In genomic region chrX:11267791-11268190, GRCm38 (mm10) we compare ENCODE assay signal across 13 mouse cellular contexts. TPM values are rescaled to one million over a fixed set of nuclear protein-coding genes. Genes with fewer than 3 reads are reported as not detected.
DNase-seq lines count a peak whose midpoint lies in the region.
"Had no signal": no experiment of that assay in that cellular context is flagged by ENCODE, and none has a peak within 500 bp of the region (broad histone marks: within the 10 kb centered on the region; RNA-seq: fewer than 3 reads in every experiment).

No protein-coding gene starts in this region.

- peak; percentile 27 for DNase-seq in adrenal gland, postnatal 10 days
- no peak for DNase-seq in adrenal gland, adult 18-20 months (ENCODE audit: low spot score in 2 of 2)
- DNase-seq in right cerebral cortex, adult 18-20 months: peak; percentile 8
- no peak for DNase-seq in right cerebral cortex, postnatal 4 days
- DNase-seq in kidney, adult 9 months: peak; percentile 20
- DNase-seq in lung, postnatal 10 days: peak; percentile 47
- no peak for DNase-seq in cerebellum, postnatal 14 days
- DNase-seq in left cerebral cortex, adult 18-20 months (ENCODE audit: low spot score in 2 of 2): no peak
- DNase-seq: cerebellum, adult 8-10 months had no signal

RNA-seq across cellular contexts. Expression of gene H2al1a, which starts 31.3 kb away (rescaled TPM):
- not detected for total RNA-seq in adrenal gland, postnatal 10 days (2021)
- not detected for total RNA-seq in adrenal gland, adult 18-20 months (2021)
- total RNA-seq in left cerebral cortex, adult 18-20 months (2021): not detected
- total RNA-seq: G1E; gastrocnemius, postnatal 4 days; hindbrain, postnatal 0 days; left cerebral cortex, postnatal 14 days had no signal

RNA-seq across cellular contexts. Expression of gene H2al1b, which starts 34.4 kb away (rescaled TPM):
- not detected for total RNA-seq in adrenal gland, postnatal 10 days (2021)
- not detected for total RNA-seq in adrenal gland, adult 18-20 months (2021)
- total RNA-seq in left cerebral cortex, adult 18-20 months (2021): not detected
- total RNA-seq: G1E; gastrocnemius, postnatal 4 days; hindbrain, postnatal 0 days; left cerebral cortex, postnatal 14 days had no signal

RNA-seq across cellular contexts. Expression of gene H2al1c, which starts 37.7 kb away (rescaled TPM):
- total RNA-seq in adrenal gland, postnatal 10 days (2021): not detected
- total RNA-seq in adrenal gland, adult 18-20 months (2021): not detected
- not detected for total RNA-seq in left cerebral cortex, adult 18-20 months (2021)
- total RNA-seq: G1E; gastrocnemius, postnatal 4 days; hindbrain, postnatal 0 days; left cerebral cortex, postnatal 14 days had no signal

RNA-seq across cellular contexts. Expression of gene H2al1d, which starts 40.8 kb away (rescaled TPM):
- not detected for total RNA-seq in adrenal gland, postnatal 10 days (2021)
- total RNA-seq in adrenal gland, adult 18-20 months (2021): not detected
- not detected for total RNA-seq in left cerebral cortex, adult 18-20 months (2021)
- total RNA-seq: G1E; gastrocnemius, postnatal 4 days; hindbrain, postnatal 0 days; left cerebral cortex, postnatal 14 days had no signal

RNA-seq across cellular contexts. Expression of gene H2al1e, which starts 43.9 kb away (rescaled TPM):
- total RNA-seq in adrenal gland, postnatal 10 days (2021): not detected
- total RNA-seq in adrenal gland, adult 18-20 months (2021): not detected
- total RNA-seq in left cerebral cortex, adult 18-20 months (2021): not detected
- total RNA-seq: G1E; gastrocnemius, postnatal 4 days; hindbrain, postnatal 0 days; left cerebral cortex, postnatal 14 days had no signal

Comparison
In these comparisons a context has a peak if more than half of its experiments do, and no peak if none do; other contexts are left out.
1. DNase-seq: peak in adrenal gland, postnatal 10 days (single experiment), right cerebral cortex, adult 18-20 months (single experiment), kidney, adult 9 months (single experiment) and lung, postnatal 10 days (single experiment); none in adrenal gland, adult 18-20 months (0 of 2), right cerebral cortex, postnatal 4 days (single experiment), cerebellum, postnatal 14 days (0 of 2) and left cerebral cortex, adult 18-20 months (0 of 2).